Mouse (Mus musculus) C2C12 (cell line): Measurements from ENCODE around the gene Taf5l. TPM values are rescaled to one million over a fixed set of nuclear protein-coding genes. Genes with fewer than 3 reads are reported as not detected.
"Not testable (repeated sequence)": the region's sequence is repeated elsewhere in the genome, so short reads cannot be mapped to it uniquely, and the experiment has no call there.

ENCODE experiments used
- H3K27me3 ChIP-seq: one replicate; pipeline ENCODE4 v1.6.1; 2011; ENCODE audit not compliant: control insufficient read depth, insufficient read depth, insufficient read length
- H3K36me3 ChIP-seq: one replicate; pipeline ENCODE4 v1.6.1; 2011; ENCODE audit not compliant: control insufficient read depth, insufficient read depth
- H3K4me3 ChIP-seq: one replicate; pipeline ENCODE4 v1.5.1; 2011; ENCODE audit warnings: mild to moderate bottlenecking, control low read depth; ENCODE audit not compliant: poor library complexity, insufficient read depth, severe bottlenecking
- H3K79me2 ChIP-seq: one replicate; pipeline ENCODE4 v1.6.1; 2011; ENCODE audit not compliant: control insufficient read depth, insufficient read depth
- H3K79me3 ChIP-seq: one replicate; pipeline ENCODE4 v1.6.1; 2011; ENCODE audit warnings: low read depth, control low read depth
- H3ac ChIP-seq: one replicate; pipeline ENCODE3; 2011; ENCODE audit warnings: low read depth; ENCODE audit not compliant: control insufficient read depth, insufficient read length
- CEBPB ChIP-seq: IDR thresholded peaks from one replicate; pipeline ENCODE4 v1.6.1; 2011; ENCODE audit warnings: low read depth, mild to moderate bottlenecking, control low read depth, moderate library complexity
- CTCF ChIP-seq: IDR thresholded peaks from one replicate; pipeline ENCODE4 v1.5.1; 2011; ENCODE audit not compliant: control insufficient read depth, insufficient read depth, insufficient read length
- FOSL1 ChIP-seq: IDR thresholded peaks from one replicate; pipeline ENCODE4 v1.8.0; 2011; ENCODE audit warnings: mild to moderate bottlenecking, low read length; ENCODE audit not compliant: poor library complexity, insufficient read depth, severe bottlenecking
- MAX ChIP-seq: IDR thresholded peaks from one replicate; pipeline ENCODE4 v1.6.1; 2011; ENCODE audit warnings: mild to moderate bottlenecking, control low read depth
- MYOD1 ChIP-seq: IDR thresholded peaks from one replicate; pipeline ENCODE4 v1.6.1; 2011; ENCODE audit warnings: low read depth; ENCODE audit not compliant: control insufficient read depth, insufficient read length
- MYOG ChIP-seq: IDR thresholded peaks from one replicate; pipeline ENCODE4 v1.6.1; 2011; ENCODE audit not compliant: control insufficient read depth, insufficient read length; ENCODE audit errors: extremely low read depth
- USF1 ChIP-seq: IDR thresholded peaks from one replicate; pipeline ENCODE4 v1.6.1; 2011; ENCODE audit warnings: low read depth, mild to moderate bottlenecking, control low read depth, moderate library complexity
- polyA plus RNA-seq: library from polyadenylated mRNA; unstranded; fragments of >200 nt; fragmentation: generic; extraction: Trizol; gene quantifications from one replicate; pipeline ENCODE4 v1.2.1, GENCODE M21; 2012; ENCODE audit warnings: missing spikeins

Taf5l gene
- polyA plus RNA-seq, 1 experiment = 26.2 TPM

DNA sequence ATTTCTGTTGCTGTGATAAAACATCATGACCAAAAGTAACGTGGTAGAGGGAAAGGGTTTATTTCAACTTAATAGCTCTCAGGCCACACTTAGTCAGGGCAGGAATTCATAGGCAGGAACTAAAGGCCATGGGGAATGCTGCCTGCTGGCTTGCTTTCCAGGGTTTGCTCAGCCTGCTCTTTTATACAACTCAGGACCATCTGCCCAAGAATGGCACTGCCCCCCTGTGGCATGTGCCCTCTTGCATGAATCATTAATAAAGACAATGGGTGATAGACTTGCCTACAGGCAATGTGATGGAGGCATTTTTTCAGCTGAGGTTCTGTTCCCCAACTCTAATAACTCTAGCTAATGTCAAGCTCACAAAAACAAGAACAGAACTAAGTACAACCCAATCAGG lies 21.0 kb upstream of the Taf5l start:
- TF ChIP-seq MYOD1 (no peak), MYOG (no peak), FOSL1 (no peak), USF1 (no peak), CTCF (no peak), MAX (no peak), CEBPB (no peak)
- Histone ChIP-seq H3K79me3 (no peaks in the 10 kb centered on the region), H3ac (no peak overlapping the region), H3K4me3 (no peak overlapping the region), H3K36me3 (peaks cover 77% of the 10 kb centered on the region), H3K79me2 (no peaks in the 10 kb centered on the region), H3K27me3 (no peaks in the 10 kb centered on the region)

DNA sequence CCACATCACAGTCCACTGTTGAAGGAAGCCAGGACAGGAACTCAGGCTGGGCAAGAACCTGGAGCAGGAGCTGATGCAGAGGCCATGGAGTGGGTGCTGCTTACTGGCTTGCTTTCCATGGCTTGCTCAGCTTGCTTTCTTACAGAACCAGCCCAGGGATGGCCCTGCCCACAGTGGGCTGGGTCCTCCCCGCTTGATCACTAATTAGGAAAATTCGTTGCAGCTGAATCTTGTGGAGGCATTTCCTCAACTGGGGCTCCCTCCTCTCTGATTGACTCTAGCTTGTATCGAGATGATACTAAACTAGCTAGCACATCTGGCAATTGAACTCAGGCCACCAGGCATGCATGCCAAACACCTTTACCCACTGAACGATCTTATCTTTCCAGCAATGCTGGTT lies 18.2 kb upstream of the Taf5l start:
- no peaks in the 10 kb centered on the region for H3K27me3 ChIP-seq
- TF ChIP-seq MAX (no peak), FOSL1 (no peak), MYOG (no peak), CTCF (no peak), MYOD1 (no peak), USF1 (no peak), CEBPB (no peak)
- no peaks in the 10 kb centered on the region for H3K79me2 ChIP-seq
- no peak overlapping the region for H3ac ChIP-seq
- no peaks in the 10 kb centered on the region for H3K79me3 ChIP-seq
- H3K4me3 ChIP-seq = no peak overlapping the region
- peaks cover 80% of the 10 kb centered on the region for H3K36me3 ChIP-seq

DNA sequence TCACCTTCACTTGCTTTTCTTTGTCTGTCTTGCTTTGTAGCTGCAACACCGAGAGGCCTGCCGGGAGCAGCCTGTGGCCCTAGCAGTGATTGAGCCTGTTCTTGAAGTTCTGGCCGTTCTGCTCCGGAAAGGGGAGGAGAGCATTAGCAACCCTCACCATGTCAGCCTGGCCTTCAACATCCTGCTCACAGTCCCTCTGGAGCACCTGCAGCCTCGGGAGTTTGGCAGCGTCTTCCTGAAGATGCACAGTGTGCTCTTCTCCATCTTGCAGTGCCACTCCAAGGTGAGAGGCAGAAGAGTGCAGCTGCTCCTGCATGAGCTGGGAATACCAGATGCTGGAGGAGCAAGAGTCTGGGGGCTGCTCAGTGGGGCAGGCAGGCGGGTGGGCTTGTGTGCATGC lies 16.9 kb upstream of the Taf5l start:
- H3K36me3 ChIP-seq = peaks cover 77% of the 10 kb centered on the region

DNA sequence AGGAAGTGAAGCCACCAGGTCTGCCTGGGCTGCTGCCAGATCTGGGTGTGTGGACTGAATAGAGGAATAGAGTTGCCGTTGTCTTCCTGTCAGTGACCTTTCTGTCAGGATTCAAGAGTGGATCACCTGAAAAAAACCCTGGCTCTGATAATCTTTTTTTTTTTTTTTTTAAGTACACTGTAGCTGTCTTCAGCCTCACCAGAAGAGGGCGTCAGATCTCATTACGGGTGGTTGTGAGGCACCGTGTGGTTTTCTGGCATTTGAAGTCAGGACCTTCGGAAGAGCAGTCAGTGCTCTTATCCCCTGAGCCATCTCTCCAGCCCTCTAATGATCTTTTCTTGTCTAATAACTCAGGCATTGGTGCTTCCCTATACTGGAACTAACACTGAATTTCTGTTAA lies 12.2 kb upstream of the Taf5l start:
- H3ac ChIP-seq = no peak overlapping the region
- H3K79me2 ChIP-seq = peaks cover 26% of the 10 kb centered on the region
- no peaks in the 10 kb centered on the region for H3K79me3 ChIP-seq
- no peak overlapping the region for H3K4me3 ChIP-seq
- TF ChIP-seq USF1 = no peak
- no peak for TF ChIP-seq FOSL1
- no peak for TF ChIP-seq CTCF
- no peak for TF ChIP-seq MYOD1
- TF ChIP-seq MAX = no peak
- TF ChIP-seq CEBPB = no peak
- TF ChIP-seq MYOG = no peak
- peaks cover 70% of the 10 kb centered on the region for H3K36me3 ChIP-seq
- H3K27me3 ChIP-seq = no peaks in the 10 kb centered on the region

More for the DNA sequence above, 16.9 kb upstream of the Taf5l start:
- no peak overlapping the region for H3K4me3 ChIP-seq
- no peaks in the 10 kb centered on the region for H3K79me3 ChIP-seq
- no peaks in the 10 kb centered on the region for H3K79me2 ChIP-seq
- H3K27me3 ChIP-seq = no peaks in the 10 kb centered on the region
- no peak overlapping the region for H3ac ChIP-seq
- TF ChIP-seq MAX (no peak), MYOG (no peak), USF1 (no peak), MYOD1 (no peak), CTCF (no peak), FOSL1 (no peak), CEBPB (no peak)

DNA sequence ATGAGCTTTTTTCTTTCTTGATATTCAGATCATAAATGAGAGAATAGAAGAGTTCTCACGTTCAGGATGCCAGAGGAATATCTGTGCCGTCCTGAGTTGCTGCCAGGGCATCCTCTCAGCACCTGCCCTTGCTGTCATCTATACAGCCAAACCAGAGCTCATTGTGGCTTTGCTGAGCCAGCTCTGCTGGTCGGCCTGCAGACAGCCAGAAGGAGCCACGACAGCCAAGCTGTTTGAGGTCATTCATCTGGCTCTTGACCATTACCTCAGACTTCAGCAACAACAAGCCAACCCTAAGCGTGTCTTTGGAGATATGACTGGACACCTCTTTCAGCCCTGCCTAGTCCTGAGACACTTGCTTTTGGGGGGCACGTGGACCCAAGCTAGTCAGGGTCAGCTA lies 6.6 kb upstream of the Taf5l start:
- TF ChIP-seq CTCF (no peak), FOSL1 (no peak), MYOD1 (no peak), MAX (no peak), USF1 (no peak), MYOG (no peak), CEBPB (no peak)
- no peak overlapping the region for H3ac ChIP-seq
- H3K79me3 ChIP-seq = peaks cover 13% of the 10 kb centered on the region
- H3K36me3 ChIP-seq = peaks cover 76% of the 10 kb centered on the region
- H3K4me3 ChIP-seq = no peak overlapping the region
- H3K27me3 ChIP-seq = no peaks in the 10 kb centered on the region
- H3K79me2 ChIP-seq = peaks cover 47% of the 10 kb centered on the region

DNA sequence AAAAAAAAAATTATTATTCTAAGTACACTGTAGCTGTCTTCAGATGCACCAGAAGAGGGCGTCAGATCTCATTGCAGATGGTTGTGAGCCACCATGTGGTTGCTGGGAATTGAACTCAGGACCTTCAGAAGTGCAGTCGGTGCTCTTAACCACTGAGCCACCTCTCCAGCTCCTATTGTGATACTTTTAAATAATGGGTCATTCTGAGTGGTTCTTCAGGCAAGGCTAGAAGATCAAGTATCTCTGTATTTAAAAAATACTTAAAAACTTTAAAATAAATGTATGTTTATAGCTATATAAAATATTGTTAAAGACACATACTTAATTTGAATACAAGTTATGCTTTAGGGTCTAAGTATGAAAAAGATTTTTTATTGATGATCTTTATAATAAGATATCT lies 5.1 kb upstream of the Taf5l start:
- not testable (repeated sequence) for H3ac ChIP-seq, H3K4me3 ChIP-seq, H3K27me3 ChIP-seq
- H3K36me3 ChIP-seq = peaks cover 75% of the 10 kb centered on the region
- H3K79me3 ChIP-seq = peaks cover 27% of the 10 kb centered on the region
- peaks cover 59% of the 10 kb centered on the region for H3K79me2 ChIP-seq
